Mouse (Mus musculus) liver, embryonic 15.5 days (tissue): ENCODE data around the gene Olfr287. TPM values are rescaled to one million over a fixed set of nuclear protein-coding genes. Genes with fewer than 3 reads are reported as not detected.

ENCODE experiments used
- ATAC-seq: fragments of 200-750 bp; cut with Nextera tagmentation; 2 replicates; pipeline ENCODE4 v1.8.0; 2017; ENCODE audit warnings: moderate number of reproducible peaks, mild to moderate bottlenecking, moderate library complexity; ENCODE audit not compliant: insufficient read depth
- H3K27ac ChIP-seq: fragments of 300-500 bp; sonication (generic); replicated peaks from 2 replicates; pipeline ENCODE4 v1.5.1; 2015; ENCODE audit warnings: mild to moderate bottlenecking, inconsistent platforms
- H3K27me3 ChIP-seq: fragments of 300-500 bp; sonication (generic); 2 replicates; pipeline ENCODE4 v1.6.1; 2015; ENCODE audit warnings: mild to moderate bottlenecking, inconsistent platforms
- H3K36me3 ChIP-seq: fragments of 300-500 bp; sonication (generic); replicated peaks from 2 replicates; pipeline ENCODE4 v1.6.1; 2015; ENCODE audit warnings: moderate library complexity, mild to moderate bottlenecking, inconsistent platforms
- H3K4me1 ChIP-seq: fragments of 300-500 bp; sonication (generic); replicated peaks from 2 replicates; pipeline ENCODE4 v1.6.1; 2015; ENCODE audit warnings: inconsistent platforms
- H3K4me2 ChIP-seq: fragments of 300-500 bp; sonication (generic); 2 replicates; pipeline ENCODE4 v1.6.1; 2015; ENCODE audit warnings: moderate library complexity, mild to moderate bottlenecking, inconsistent platforms
- H3K4me3 ChIP-seq: fragments of 300-500 bp; sonication (generic); replicated peaks from 2 replicates; pipeline ENCODE4 v1.5.1; 2015; ENCODE audit warnings: mild to moderate bottlenecking, inconsistent platforms
- H3K9ac ChIP-seq: fragments of 300-500 bp; sonication (generic); 2 replicates; pipeline ENCODE4 v1.6.1; 2015; ENCODE audit warnings: moderate library complexity, mild to moderate bottlenecking, inconsistent platforms
- H3K9me3 ChIP-seq: fragments of 300-500 bp; sonication (generic); replicated peaks from 2 replicates; pipeline ENCODE4 v1.6.1; 2016; ENCODE audit warnings: inconsistent platforms
- WGBS: fragments of 180-500 bp; shearing (Covaris S2); methylation state at CpG from one replicate; pipeline ENCODE4 v1.1.7; 2015; ENCODE audit warnings: mixed read lengths; ENCODE audit not compliant: insufficient replicate concordance; 5-methylcytosine and 5-hydroxymethylcytosine counted together
- polyA plus RNA-seq: library from polyadenylated mRNA; unstranded; fragments of >200 nt; fragmentation: Nextera tagmentation; extraction: Ambion mirVana; gene quantifications from 2 replicates; pipeline ENCODE4 v1.2.1, GENCODE M21; 2015

Gene Olfr287
- polyA plus RNA-seq, 1 experiment from 2014 or later, result not detected

GRCm38 (mm10) chr15:98195442-98195841, 25.4 kb downstream of the Olfr287 start, which contains the start of gene Olfr288:
Olfr288 (minus strand) TSS chr15:98195542.
- 50% methylated on average over 3 of the region's 3 CpGs for WGBS
- Histone ChIP-seq H3K27ac (no peak within 1 kb of the TSS), H3K4me3 (no peak within 1 kb of the TSS), H3K4me2 (no peak within 1 kb of the TSS), H3K4me1 (no peaks in the 10 kb centered on the region), H3K27me3 (no peaks in the 10 kb centered on the region), H3K9ac (no peak within 1 kb of the TSS), H3K9me3 (no peaks in the 10 kb centered on the region), H3K36me3 (no peaks in the 10 kb centered on the region)
- ATAC-seq, result no peak

GRCm38 (mm10) chr15:98184456-98184855, 36.4 kb downstream of the Olfr287 start:
- H3K9ac ChIP-seq, result no peak overlapping the region
- no peak overlapping the region for H3K4me3 ChIP-seq
- 44% methylated on average over 4 of the region's 4 CpGs for WGBS

GRCm38 (mm10) chr15:98181856-98182570, 38.8 kb downstream of the Olfr287 start:
- no peak overlapping the region for H3K9ac ChIP-seq
- H3K4me1 ChIP-seq, result peaks cover 14% of the 10 kb centered on the region
- H3K4me3 ChIP-seq, result no peak overlapping the region
- ATAC-seq, result no peak
- no peak overlapping the region for H3K27ac ChIP-seq
- no peaks in the 10 kb centered on the region for H3K36me3 ChIP-seq
- 53% methylated on average over 12 of the region's 12 CpGs for WGBS
- peaks cover 49% of the 10 kb centered on the region for H3K27me3 ChIP-seq
- no peaks in the 10 kb centered on the region for H3K9me3 ChIP-seq
- no peak overlapping the region; the same call in 1 of the 2 replicates for H3K4me2 ChIP-seq

More at GRCm38 (mm10) chr15:98184456-98184855, 36.4 kb downstream of the Olfr287 start:
- no peak overlapping the region for H3K4me2 ChIP-seq
- no peaks in the 10 kb centered on the region for H3K36me3 ChIP-seq
- H3K9me3 ChIP-seq, result no peaks in the 10 kb centered on the region
- no peak overlapping the region for H3K27ac ChIP-seq
- no peak for ATAC-seq
- H3K4me1 ChIP-seq, result peaks cover 14% of the 10 kb centered on the region
- peaks cover 31% of the 10 kb centered on the region for H3K27me3 ChIP-seq

- under 1% methylated on average over 30 of the region's 30 CpGs for WGBS
- Histone ChIP-seq H3K27me3 (peaks cover 56% of the 10 kb centered on the region), H3K4me2 (peak overlapping the region; percentile 71), H3K4me3 (peak overlapping the region; percentile 55), H3K27ac (no peak overlapping the region), H3K9me3 (no peaks in the 10 kb centered on the region), H3K9ac (no peak overlapping the region), H3K36me3 (no peaks in the 10 kb centered on the region), H3K4me1 (peaks cover 14% of the 10 kb centered on the region)
- ATAC-seq, result peak; percentile 92
Measured at GRCm38 (mm10) chr15:98181132-98181711, 39.6 kb downstream of the Olfr287 start.

GRCm38 (mm10) chr15:98180567-98181131, 40.2 kb downstream of the Olfr287 start:
- H3K27ac ChIP-seq, result no peak overlapping the region
- WGBS, result 10% methylated on average over 26 of the region's 26 CpGs

GRCm38 (mm10) chr15:98177320-98177719, 43.5 kb downstream of the Olfr287 start:
- 64% methylated on average over 3 of the region's 3 CpGs for whole genome bisulfite sequencing
- H3K9me3 ChIP-seq, result no peaks in the 10 kb centered on the region
- H3K4me2 ChIP-seq, result no peak overlapping the region
- H3K4me1 ChIP-seq, result peaks cover 14% of the 10 kb centered on the region
- H3K27ac ChIP-seq, result no peak overlapping the region
- H3K36me3 ChIP-seq, result no peaks in the 10 kb centered on the region
- no peak overlapping the region for H3K4me3 ChIP-seq
- no peak overlapping the region for H3K9ac ChIP-seq
- ATAC-seq, result no peak
- H3K27me3 ChIP-seq, result peaks cover 85% of the 10 kb centered on the region

More at GRCm38 (mm10) chr15:98180567-98181131, 40.2 kb downstream of the Olfr287 start:
- Histone ChIP-seq H3K27me3 (peaks cover 62% of the 10 kb centered on the region), H3K4me3 (peak overlapping the region; percentile 55), H3K9ac (no peak overlapping the region), H3K4me2 (peak overlapping the region; percentile 71), H3K9me3 (no peaks in the 10 kb centered on the region), H3K4me1 (peaks cover 14% of the 10 kb centered on the region), H3K36me3 (no peaks in the 10 kb centered on the region)
- no peak for ATAC-seq

- H3K4me3 ChIP-seq, result no peak overlapping the region
- no peak overlapping the region for H3K9ac ChIP-seq
- no peak overlapping the region for H3K27ac ChIP-seq
- 32% methylated on average over 8 of the region's 8 CpGs for WGBS
- no peak for ATAC-seq
- H3K4me2 ChIP-seq, result no peak overlapping the region
- H3K36me3 ChIP-seq, result no peaks in the 10 kb centered on the region
- peaks cover 90% of the 10 kb centered on the region for H3K27me3 ChIP-seq
- H3K4me1 ChIP-seq, result no peaks in the 10 kb centered on the region
- H3K9me3 ChIP-seq, result no peaks in the 10 kb centered on the region
Measured at GRCm38 (mm10) chr15:98173821-98174220, 47.0 kb downstream of the Olfr287 start.

- WGBS, result 52% methylated on average over 5 of the region's 5 CpGs
Measured at GRCm38 (mm10) chr15:98172113-98172512, 48.7 kb downstream of the Olfr287 start.

GRCm38 (mm10) chr15:98170917-98171316, 49.9 kb downstream of the Olfr287 start:
- no peak for ATAC-seq
- H3K4me3 ChIP-seq, result no peak overlapping the region
- H3K36me3 ChIP-seq, result no peaks in the 10 kb centered on the region
- no peaks in the 10 kb centered on the region for H3K9me3 ChIP-seq
- H3K4me1 ChIP-seq, result 0 out of 2 replicates have a peak, but pooled peaks cover 3% of the 10 kb centered on the region
- peaks cover 98% of the 10 kb centered on the region for H3K27me3 ChIP-seq
- no peak overlapping the region for H3K9ac ChIP-seq
- H3K27ac ChIP-seq, result no peak overlapping the region
- H3K4me2 ChIP-seq, result no peak overlapping the region
- WGBS, result 49% methylated on average over 9 of the region's 9 CpGs

More at GRCm38 (mm10) chr15:98172113-98172512, 48.7 kb downstream of the Olfr287 start:
- no peak for ATAC-seq
- Histone ChIP-seq H3K9me3 (no peaks in the 10 kb centered on the region), H3K4me2 (no peak overlapping the region), H3K27ac (no peak overlapping the region), H3K4me1 (0 out of 2 replicates have a peak, but pooled peaks cover 3% of the 10 kb centered on the region), H3K4me3 (no peak overlapping the region), H3K36me3 (no peaks in the 10 kb centered on the region), H3K27me3 (peaks cover 97% of the 10 kb centered on the region), H3K9ac (no peak overlapping the region)

- no peak for ATAC-seq
- 17% methylated on average over 7 of the region's 7 CpGs for WGBS
Measured at GRCm38 (mm10) chr15:98170365-98170764, 50.5 kb downstream of the Olfr287 start.

GRCm38 (mm10) chr15:98168622-98169004, 52.2 kb downstream of the Olfr287 start:
- H3K27me3 ChIP-seq, result peaks cover 99% of the 10 kb centered on the region
- 0 out of 2 replicates have a peak, but pooled peaks cover 3% of the 10 kb centered on the region for H3K4me1 ChIP-seq
- no peaks in the 10 kb centered on the region for H3K9me3 ChIP-seq
- H3K27ac ChIP-seq, result no peak overlapping the region
- H3K36me3 ChIP-seq, result no peaks in the 10 kb centered on the region
- no peak for ATAC-seq
- H3K9ac ChIP-seq, result no peak overlapping the region
- no peak overlapping the region for H3K4me3 ChIP-seq
- no peak overlapping the region for H3K4me2 ChIP-seq
- 4% methylated on average over 19 of the region's 19 CpGs for WGBS

More at GRCm38 (mm10) chr15:98170365-98170764, 50.5 kb downstream of the Olfr287 start:
- H3K27ac ChIP-seq, result no peak overlapping the region
- peaks cover 99% of the 10 kb centered on the region for H3K27me3 ChIP-seq
- no peaks in the 10 kb centered on the region for H3K36me3 ChIP-seq
- H3K4me2 ChIP-seq, result no peak overlapping the region
- H3K9me3 ChIP-seq, result no peaks in the 10 kb centered on the region
- H3K4me1 ChIP-seq, result 0 out of 2 replicates have a peak, but pooled peaks cover 3% of the 10 kb centered on the region
- H3K9ac ChIP-seq, result no peak overlapping the region
- no peak overlapping the region for H3K4me3 ChIP-seq
